Mouse (Mus musculus): Measurements from ENCODE around the gene Dnajc25.

DNA sequence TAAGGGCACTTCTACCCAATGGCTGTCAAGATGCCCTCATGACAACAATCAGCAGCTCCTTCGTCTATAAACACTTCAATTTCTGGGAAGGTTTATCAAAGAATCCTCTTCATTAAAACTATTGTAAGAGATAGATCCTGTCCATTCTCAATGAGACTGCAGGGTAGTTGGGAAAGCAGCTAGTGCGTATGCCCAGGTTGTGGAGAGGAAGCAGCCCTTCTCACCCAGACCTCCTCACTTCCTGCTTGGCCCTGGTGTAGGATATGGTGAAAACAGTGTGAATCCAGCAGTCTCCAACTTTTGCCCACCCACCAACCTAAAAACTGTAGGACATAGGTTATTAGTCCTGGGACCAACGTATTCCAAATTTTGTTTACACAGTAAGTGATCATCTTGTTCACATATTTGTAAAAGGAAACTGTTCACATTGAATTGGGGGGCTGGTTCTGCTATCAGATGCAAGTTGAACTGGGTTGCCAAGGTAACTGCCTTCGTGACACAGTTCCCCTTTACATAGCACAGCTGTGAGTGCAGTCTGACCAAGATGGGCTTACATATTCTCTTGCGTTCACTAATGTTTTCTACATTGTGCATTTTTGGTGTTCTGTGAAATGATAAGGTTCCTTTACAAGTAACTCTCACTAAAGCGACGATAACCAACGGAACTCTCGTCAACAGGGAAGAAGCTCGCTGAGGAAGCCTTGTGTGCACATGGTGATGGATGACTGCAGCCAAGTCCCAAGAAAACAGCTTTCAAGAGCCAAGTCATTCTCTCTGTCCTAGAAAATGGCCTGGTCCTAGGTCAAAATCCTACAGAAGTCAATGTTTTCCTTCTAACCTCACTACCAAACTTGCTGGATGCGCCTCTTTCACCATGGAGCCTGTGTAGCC lies 45.8 kb downstream of the Dnajc25 start:
- TF ChIP-seq POLR2A (IDR thresholded peaks at IDR 0.05; ENCODE audit: extremely low read depth, insufficient read depth, low read length) (no peak), CTCF (IDR thresholded peaks at IDR 0.05; ENCODE audit: extremely low read depth, insufficient read depth, low read length) (no peak)
